Mouse (Mus musculus) NIH3T3 (cell line): ENCODE data around the gene Hmgn5.

Source experiments
- DNase-seq: peaks from one replicate; pipeline ENCODE4 v3.0.0-alpha.2; 2012; ENCODE audit warnings: low read depth

Hmgn5 gene

DNA sequence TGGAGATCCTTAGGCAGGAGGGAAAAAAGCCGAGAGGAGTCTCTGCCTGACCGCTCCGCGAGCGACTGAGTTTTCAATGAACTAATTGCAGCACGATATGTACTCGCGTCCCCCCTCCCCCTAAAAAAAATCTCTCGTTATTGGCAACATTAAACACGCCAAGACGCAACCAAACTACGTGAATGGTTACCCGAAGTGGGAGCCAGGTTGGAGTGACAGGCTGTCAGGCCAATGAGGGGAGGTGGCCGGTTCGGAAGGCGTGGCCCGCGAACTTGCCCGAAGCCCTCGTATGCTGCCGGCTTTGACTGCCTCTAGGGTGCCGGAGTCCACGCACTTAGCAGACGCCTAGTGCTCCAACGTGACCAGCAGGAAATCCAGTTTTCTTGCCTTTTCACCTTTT lies at the start of gene Hmgn5:
Gene Hmgn5, minus strand, starts transcription at position 122 of the 400 bp plus-strand sequence.
- DNase-seq, result peak; percentile 93

- no peak for DNase-seq
These were observed 34.6 kb upstream of the Hmgn5 start for GRCm38 (mm10) chrX:109047773-109048172.

GRCm38 (mm10) chrX:109026224-109026623 lies 13.0 kb upstream of the Hmgn5 start:
- DNase-seq, result no peak

DNA sequence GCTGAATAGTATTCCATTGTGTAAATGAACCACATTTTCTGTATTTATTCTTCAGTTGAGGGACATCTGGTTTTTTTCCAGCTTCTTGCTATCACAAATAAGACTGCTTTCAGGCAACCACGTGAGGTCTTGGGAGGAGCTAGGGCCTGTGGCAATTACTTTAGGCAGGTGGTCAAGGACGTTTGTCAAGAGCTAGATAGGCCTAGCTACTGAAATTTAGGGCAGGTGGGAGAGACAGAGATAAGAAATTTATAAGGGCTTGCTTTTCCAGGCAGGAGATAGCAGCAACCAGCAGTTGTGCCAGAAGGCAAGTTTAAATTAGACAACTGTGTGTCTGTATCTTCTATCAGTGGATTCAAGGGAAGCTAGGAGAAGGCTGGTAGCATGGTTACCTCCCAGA lies 7.7 kb upstream of the Hmgn5 start:
- no peak for DNase-seq

- peak; percentile 28 for DNase-seq
These were observed 962 bp upstream of the Hmgn5 start for GRCm38 (mm10) chrX:109014166-109014565.

DNA sequence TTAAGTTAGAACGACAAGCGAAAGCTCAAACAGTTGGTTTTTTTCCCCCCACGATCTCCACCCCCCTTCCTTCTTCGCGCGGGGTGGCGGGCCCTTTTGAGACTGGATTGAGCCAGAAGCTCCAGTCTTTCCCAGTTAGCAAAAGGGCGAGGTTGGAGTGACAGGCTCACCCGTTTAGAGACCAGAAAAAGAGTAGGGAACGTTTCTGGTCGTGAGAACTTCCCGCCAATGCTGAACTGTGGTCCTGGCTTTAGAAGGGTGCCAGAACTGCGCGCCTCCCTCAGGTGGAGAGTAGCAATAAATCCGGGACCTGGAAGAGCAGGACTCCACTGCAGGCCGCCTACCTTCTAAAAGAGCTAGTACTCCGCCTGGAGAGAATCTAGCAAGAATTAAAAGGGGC lies 482 bp upstream of the Hmgn5 start:
- peak; percentile 58 for DNase-seq

GRCm38 (mm10) chrX:109012371-109013031 lies 703 bp downstream of the Hmgn5 start:
- DNase-seq, result peak; percentile 72

GRCm38 (mm10) chrX:109011611-109012185 lies 1.5 kb downstream of the Hmgn5 start:
- peak; percentile 3 for DNase-seq

- peak; percentile 38 for DNase-seq
These were observed 11.9 kb downstream of the Hmgn5 start for GRCm38 (mm10) chrX:109001277-109001676.
